Mouse (Mus musculus) cerebellum, adult 2 months (tissue): Measurements from ENCODE around the gene Rnpepl1.

ENCODE experiments used
- CTCF ChIP-seq: fragments of 200-500 bp; IDR thresholded peaks from 2 replicates; pipeline ENCODE4 v1.5.1; 2011; ENCODE audit warnings: low read depth, mild to moderate bottlenecking, control low read depth, low read length, moderate library complexity, borderline replicate concordance; ENCODE audit not compliant: insufficient read depth
- POLR2A ChIP-seq: fragments of 200-500 bp; IDR thresholded peaks from 2 replicates; pipeline ENCODE4 v1.6.1; 2011; ENCODE audit warnings: low read length, control low read depth, borderline replicate concordance; ENCODE audit not compliant: insufficient read depth

GRCm38 (mm10) chr1:92893896-92894295 is 16.7 kb upstream of the Rnpepl1 start:
- TF ChIP-seq POLR2A (no peak), CTCF (no peak)
